Mouse (Mus musculus) liver, embryonic 14.5 days (tissue): Measurements from ENCODE around the gene Kcnmb1. TPM values are rescaled to one million over a fixed set of nuclear protein-coding genes. Genes with fewer than 3 reads are reported as not detected.
A peak's percentile ranks its signal among the peaks of the same experiment; 100 is the strongest.

Experiments used
- ATAC-seq: fragments of 200-750 bp; cut with Nextera tagmentation; 2 replicates; pipeline ENCODE4 v1.8.0; 2017; ENCODE audit warnings: moderate number of reproducible peaks, mild to moderate bottlenecking, moderate library complexity; ENCODE audit not compliant: insufficient read depth
- DNase-seq, 3 experiments: peaks; one replicate each; pipeline ENCODE4 v3.0.0-alpha.2; 2012 to 2013; ENCODE audit warnings: low read depth in 3 of 3, low spot score in 3 of 3
- H3K27ac ChIP-seq: fragments of 300-500 bp; sonication (generic); 2 replicates; pipeline ENCODE4 v1.5.1; 2014; ENCODE audit warnings: moderate library complexity, mild to moderate bottlenecking, control low read depth, inconsistent platforms
- H3K27me3 ChIP-seq: fragments of 300-500 bp; sonication (generic); 2 replicates; pipeline ENCODE4 v1.6.1; 2014; ENCODE audit warnings: mild to moderate bottlenecking, low read length, moderate library complexity; ENCODE audit not compliant: control insufficient read depth, insufficient read depth
- H3K36me3 ChIP-seq: fragments of 300-500 bp; sonication (generic); replicated peaks from 2 replicates; pipeline ENCODE4 v1.6.1; 2014; ENCODE audit warnings: low read depth; ENCODE audit not compliant: control insufficient read depth, insufficient read depth
- H3K4me1 ChIP-seq, 2 experiments: fragments of 200-500 bp in 1 of 2; fragments of 300-500 bp in 1 of 2; sonication (generic) in 1 of 2; replicated peaks; 2 replicates each; pipeline ENCODE4 v1.6.1; 2012 to 2014; ENCODE audit warnings: antibody characterized with exemption in 1 of 2, inconsistent platforms in 1 of 2, low read length in 1 of 2; ENCODE audit not compliant: control insufficient read depth in 2 of 2, insufficient read depth in 2 of 2
- H3K4me2 ChIP-seq: fragments of 300-500 bp; sonication (generic); 2 replicates; pipeline ENCODE4 v1.6.1; 2014; ENCODE audit warnings: low read depth, mild to moderate bottlenecking, control low read depth, moderate library complexity
- H3K4me3 ChIP-seq, 2 experiments: fragments of 200-500 bp in 1 of 2; fragments of 300-500 bp in 1 of 2; sonication (generic) in 1 of 2; 2 replicates each; pipeline ENCODE4 v1.5.1; 2012 to 2014; ENCODE audit warnings: low read depth in 2 of 2, low read length in 2 of 2, mild to moderate bottlenecking in 2 of 2, control low read depth in 1 of 2, inconsistent platforms in 1 of 2, moderate library complexity in 1 of 2; ENCODE audit not compliant: insufficient read depth in 1 of 2
- H3K9ac ChIP-seq: fragments of 300-500 bp; sonication (generic); replicated peaks from 2 replicates; pipeline ENCODE4 v1.6.1; 2014; ENCODE audit warnings: mild to moderate bottlenecking, control low read depth, moderate library complexity
- H3K9me3 ChIP-seq: fragments of 300-500 bp; sonication (generic); 2 replicates; pipeline ENCODE4 v1.6.1; 2016; ENCODE audit warnings: low read length, mixed read lengths; ENCODE audit not compliant: control insufficient read depth
- CTCF ChIP-seq: IDR thresholded peaks from 2 replicates; pipeline ENCODE4 v1.5.1; 2016; ENCODE audit warnings: antibody characterized with exemption, low read depth, control low read depth
- EP300 ChIP-seq: IDR thresholded peaks from 2 replicates; pipeline ENCODE4 v1.6.1; 2016; ENCODE audit warnings: antibody characterized with exemption, low read depth
- WGBS: fragments of 180-500 bp; shearing (Covaris S2); extraction: QIAGEN DNeasy Blood & Tissue Kit; methylation state at CpG from one replicate; pipeline ENCODE4 v1.1.7; 2014; ENCODE audit not compliant: insufficient replicate concordance; 5-methylcytosine and 5-hydroxymethylcytosine counted together
- polyA plus RNA-seq, 2 experiments: library from polyadenylated mRNA; depleted of rRNA in 1 of 2; stranded (reverse) in 1 of 2; unstranded in 1 of 2; fragments of >200 nt; fragmentation: Nextera tagmentation in 1 of 2; extraction: Ambion mirVana in 1 of 2; gene quantifications; 2 replicates each; pipeline versions ENCODE4 v1.2.1 to v1.2.3; 2012 to 2014

Kcnmb1 gene
- polyA plus RNA-seq, 2 experiments = 0.03 TPM; not detected in 1

DNA sequence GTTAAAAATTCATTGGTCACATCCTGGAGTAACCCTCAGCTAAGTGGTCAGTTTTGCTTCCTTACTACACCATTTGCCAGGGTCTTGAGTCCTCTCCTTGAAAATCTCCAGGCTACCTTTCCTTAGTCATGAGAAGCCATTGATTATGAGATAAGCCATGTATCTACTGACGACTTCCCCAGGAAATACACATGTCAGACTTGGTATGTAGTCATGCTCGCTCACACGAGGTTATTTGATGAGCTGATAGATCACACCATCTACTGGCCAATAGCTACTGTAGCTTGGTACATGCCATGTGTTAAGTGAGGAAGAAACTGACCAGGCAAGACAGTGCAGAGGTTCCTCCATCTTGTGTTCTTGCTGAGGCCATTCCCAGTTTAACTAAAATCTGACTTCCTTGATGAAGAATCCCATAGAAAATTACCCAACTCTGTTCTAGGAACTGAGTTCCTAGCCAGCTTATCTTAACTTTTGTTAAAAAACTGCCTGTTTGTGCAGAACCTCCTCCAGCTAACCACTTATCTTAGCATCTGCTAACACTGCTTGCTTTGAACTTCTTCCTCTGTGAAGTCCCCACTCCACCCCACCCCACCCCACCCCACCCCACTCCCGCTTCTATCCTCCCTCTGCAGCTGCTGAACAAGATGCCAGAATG lies 23.2 kb upstream of the Kcnmb1 start:
- WGBS = 14% methylated on average over 4 of the region's 4 CpGs
- no peak for TF ChIP-seq EP300
- TF ChIP-seq CTCF = no peak
- H3K9ac ChIP-seq = no peak overlapping the region
- DNase-seq (no peak), ATAC-seq (no peak)
- H3K27me3 ChIP-seq = no peaks in the 10 kb centered on the region
- no peak overlapping the region for H3K27ac ChIP-seq
- H3K4me3 ChIP-seq = no peak overlapping the region
- no peaks in the 10 kb centered on the region for H3K9me3 ChIP-seq
- H3K36me3 ChIP-seq = no peaks in the 10 kb centered on the region
- H3K4me1 ChIP-seq = peaks cover 0 to 8% of the 10 kb centered on the region in 2 experiments; a peak in 2 of 4 replicates
- no peak overlapping the region for H3K4me2 ChIP-seq

DNA sequence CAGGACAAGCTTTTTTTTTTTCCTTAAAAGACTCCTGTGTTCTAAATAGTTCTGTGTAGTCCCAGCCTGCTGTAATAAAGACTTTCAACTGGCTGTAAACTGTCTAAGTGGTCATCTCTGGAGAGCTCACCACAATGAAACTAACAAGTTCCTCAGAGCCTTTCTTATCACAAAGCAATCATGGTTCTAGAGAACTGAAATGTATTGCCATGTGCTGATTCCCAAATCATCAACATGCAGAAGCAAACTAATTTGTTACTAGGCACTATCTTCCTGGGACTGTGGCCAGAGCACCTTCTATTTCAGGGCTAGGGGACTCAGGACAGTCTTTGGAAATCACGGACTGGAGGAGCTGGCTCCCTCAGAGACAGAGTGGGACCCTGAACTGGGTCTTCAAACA lies 19.2 kb upstream of the Kcnmb1 start:
- no peak overlapping the region for H3K4me2 ChIP-seq
- H3K9ac ChIP-seq = no peak overlapping the region
- H3K27ac ChIP-seq = no peak overlapping the region
- ATAC-seq = no peak
- TF ChIP-seq CTCF (no peak), EP300 (no peak)
- WGBS = 32% methylated on average over 1 of the region's 1 CpGs
- DNase-seq = no peak
- H3K36me3 ChIP-seq = no peaks in the 10 kb centered on the region
- H3K9me3 ChIP-seq = no peaks in the 10 kb centered on the region
- no peak overlapping the region for H3K4me3 ChIP-seq
- peaks cover 0 to 8% of the 10 kb centered on the region in 2 experiments; a peak in 2 of 4 replicates for H3K4me1 ChIP-seq
- no peaks in the 10 kb centered on the region for H3K27me3 ChIP-seq

DNA sequence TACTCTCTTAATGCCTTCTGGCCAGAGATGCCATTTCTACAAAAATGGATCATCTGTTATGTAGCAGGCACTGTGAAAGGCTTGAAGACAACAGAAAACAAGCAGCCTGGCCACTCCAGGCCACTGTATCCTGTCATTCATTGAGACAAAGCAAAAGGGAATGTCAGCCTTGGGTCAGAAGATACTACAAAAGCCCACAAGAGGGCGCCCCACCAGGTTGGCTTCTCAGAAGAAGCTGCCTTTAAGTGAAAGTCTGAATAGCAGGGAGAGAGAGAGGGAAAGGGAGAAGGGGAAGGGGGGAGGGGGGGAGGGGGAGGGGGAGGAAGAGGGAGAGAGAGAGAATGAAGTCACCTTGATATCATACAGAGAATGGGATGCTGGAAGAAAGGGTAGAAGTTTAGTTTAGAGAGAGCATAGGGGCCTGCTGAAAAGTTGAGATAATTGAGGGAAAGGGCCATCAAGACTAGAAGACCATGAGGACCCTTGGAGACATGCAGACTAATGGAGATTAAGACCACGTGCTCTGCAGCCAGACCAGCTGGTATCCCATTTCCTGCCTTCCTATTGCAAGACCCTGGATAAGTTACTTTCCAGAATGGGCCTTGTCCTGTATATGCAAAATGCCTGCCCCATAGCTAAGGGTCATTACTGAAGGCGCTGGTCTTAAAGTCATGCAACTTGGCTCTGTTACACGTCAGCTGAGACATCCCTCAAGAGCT lies 18.6 kb upstream of the Kcnmb1 start:
- TF ChIP-seq CTCF (peak; percentile 51), EP300 (no peak)
- Histone ChIP-seq H3K4me3 (no peak overlapping the region), H3K4me1 (peaks cover 0 to 2% of the 10 kb centered on the region in 2 experiments; a peak in 1 of 4 replicates), H3K9ac (no peak overlapping the region), H3K27me3 (no peaks in the 10 kb centered on the region), H3K9me3 (no peaks in the 10 kb centered on the region), H3K36me3 (no peaks in the 10 kb centered on the region), H3K4me2 (no peak overlapping the region), H3K27ac (no peak overlapping the region)
- ATAC-seq (no peak), DNase-seq (no peak)
- 47% methylated on average over 4 of the region's 4 CpGs for WGBS

DNA sequence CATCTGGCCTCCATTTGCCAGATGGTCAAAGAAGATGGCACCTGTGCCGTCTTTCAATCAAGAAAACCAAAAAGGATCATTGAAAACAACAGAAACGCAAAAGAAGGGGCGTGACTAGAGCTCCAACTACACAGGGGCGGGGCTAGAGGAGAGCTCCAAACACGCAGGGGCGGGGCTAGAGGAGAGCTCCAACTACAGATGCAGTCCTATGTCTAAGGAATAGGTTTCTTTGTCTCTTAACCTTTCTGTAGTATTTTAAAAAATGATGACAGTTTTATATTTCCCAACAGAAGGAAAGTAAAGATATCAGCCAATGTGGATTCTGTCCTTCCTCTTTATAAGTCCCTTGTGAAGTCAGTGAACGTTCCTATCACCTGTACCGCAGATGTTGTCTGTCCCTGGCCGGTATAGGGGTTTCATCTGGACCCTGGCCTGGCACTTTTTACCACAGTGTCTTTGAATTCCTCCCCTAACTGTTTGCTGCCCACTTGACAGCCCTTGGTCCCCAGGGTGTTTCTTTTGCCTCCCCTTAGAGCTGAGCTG lies 18.0 kb upstream of the Kcnmb1 start:
- Histone ChIP-seq H3K27ac (no peak overlapping the region), H3K27me3 (no peaks in the 10 kb centered on the region), H3K4me2 (no peak overlapping the region), H3K9me3 (no peaks in the 10 kb centered on the region), H3K4me1 (0 out of 4 replicates have a peak, but pooled peaks cover 0 to 2% of the 10 kb centered on the region in 2 experiments), H3K9ac (no peak overlapping the region), H3K36me3 (no peaks in the 10 kb centered on the region), H3K4me3 (no peak overlapping the region)
- DNase-seq (no peak), ATAC-seq (no peak)
- WGBS = 65% methylated on average over 9 of the region's 9 CpGs
- TF ChIP-seq CTCF = no peak
- TF ChIP-seq EP300 = no peak

DNA sequence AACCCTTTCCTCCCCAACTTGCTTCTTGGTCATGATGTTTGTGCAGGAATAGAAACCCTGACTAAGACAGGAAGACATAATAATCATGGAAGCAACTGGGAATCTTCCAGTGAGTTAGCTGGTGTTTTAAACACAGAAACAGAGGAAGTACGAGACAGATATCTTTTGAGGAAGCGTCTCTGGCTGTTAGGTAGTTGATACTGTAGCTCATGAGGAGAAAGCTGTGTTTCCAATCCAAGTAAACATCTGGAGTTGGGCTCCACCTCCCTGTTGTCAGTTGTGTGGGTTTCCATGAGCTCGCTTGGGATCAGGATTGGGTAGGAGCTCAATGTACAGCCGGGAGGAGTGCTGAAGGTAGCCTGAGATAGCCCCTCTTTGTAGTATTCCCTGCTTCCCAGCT lies 16.3 kb upstream of the Kcnmb1 start:
- Histone ChIP-seq H3K4me3 (no peak overlapping the region), H3K4me2 (no peak overlapping the region), H3K9ac (no peak overlapping the region), H3K4me1 (no peaks in the 10 kb centered on the region), H3K9me3 (no peaks in the 10 kb centered on the region), H3K27me3 (no peaks in the 10 kb centered on the region), H3K36me3 (no peaks in the 10 kb centered on the region), H3K27ac (no peak overlapping the region)
- 26% methylated on average over 4 of the region's 4 CpGs for WGBS
- no peak for TF ChIP-seq EP300
- no peak for TF ChIP-seq CTCF
- DNase-seq (no peak), ATAC-seq (no peak)
